Mouse (Mus musculus): ENCODE data around the gene Arl2bp.

DNA sequence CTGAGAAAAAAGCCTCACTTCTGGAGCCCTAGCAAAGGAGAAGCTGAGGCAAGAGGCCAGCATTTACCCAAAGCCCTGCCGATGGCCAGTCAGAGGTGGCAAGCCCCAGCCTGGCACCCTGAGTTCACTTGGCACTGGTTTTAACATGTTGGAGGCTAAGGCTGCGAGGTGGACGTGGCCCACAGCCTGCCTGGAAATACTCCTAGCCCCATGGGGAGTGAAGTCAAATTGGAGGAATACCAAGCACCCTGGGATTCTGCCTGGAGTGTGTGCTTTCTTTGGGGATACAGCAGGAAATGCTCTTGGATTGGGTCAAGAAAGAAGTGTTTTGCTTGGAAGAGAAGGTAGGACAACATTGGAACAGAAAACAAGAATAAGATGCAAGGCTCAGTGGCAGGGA, 49.5 kb downstream of the Arl2bp start:
- TF ChIP-seq HCFC1 (IDR thresholded peaks at IDR 0.05; ENCODE audit: borderline replicate concordance, insufficient read depth, low read length) (no peak), CHD2 (IDR thresholded peaks at IDR 0.05; ENCODE audit: low read depth, low read length) (no peak), MAFK (IDR thresholded peaks at IDR 0.05; ENCODE audit: insufficient read depth, low read depth, low read length) (no peak), ZNF384 (IDR thresholded peaks at IDR 0.05; ENCODE audit: low read depth, low read length) (no peak)

All from ES-E14 (cell line).